Mouse (Mus musculus) adrenal gland, adult 8-10 months (tissue): ENCODE measurements around the gene Stum. TPM values are rescaled to one million over a fixed set of nuclear protein-coding genes. Genes with fewer than 3 reads are reported as not detected.
"Not testable (repeated sequence)": the region's sequence is repeated elsewhere in the genome, so short reads cannot be mapped to it uniquely, and the experiment has no call there.

Source experiments
- DNase-seq: peaks from one replicate; pipeline ENCODE4 v3.0.0; 2022
- total RNA-seq, 4 experiments: library from RNA; stranded (reverse); gene quantifications; 2 replicates each; pipeline ENCODE4 v1.2.4; 2022

Stum gene
- total RNA-seq, 4 experiments from 2014 or later, result 0.30 to 0.80 (median 0.60) TPM

- DNase-seq, result no peak
These were observed 78.6 kb downstream of the Stum start for GRCm38 (mm10) chr1:180404706-180405105.

GRCm38 (mm10) chr1:180403694-180404606, 79.4 kb downstream of the Stum start:
- peak; percentile 90 for DNase-seq

- no peak for DNase-seq
These were observed 80.0 kb downstream of the Stum start for GRCm38 (mm10) chr1:180403357-180403693.

- no peak for DNase-seq
These were observed 80.7 kb downstream of the Stum start for GRCm38 (mm10) chr1:180402481-180403081.

- DNase-seq, result no peak
These were observed 81.6 kb downstream of the Stum start for GRCm38 (mm10) chr1:180401725-180402124.

- DNase-seq, result no peak
These were observed 82.4 kb downstream of the Stum start for GRCm38 (mm10) chr1:180400691-180401455.

- no peak for DNase-seq
These were observed 84.9 kb downstream of the Stum start for GRCm38 (mm10) chr1:180398446-180398845.

GRCm38 (mm10) chr1:180397734-180398133, 85.6 kb downstream of the Stum start:
- no peak for DNase-seq

GRCm38 (mm10) chr1:180393873-180394272, 89.4 kb downstream of the Stum start:
- DNase-seq, result no peak

GRCm38 (mm10) chr1:180393017-180393797, 90.1 kb downstream of the Stum start:
- DNase-seq, result no peak

GRCm38 (mm10) chr1:180392137-180392798, 91.0 kb downstream of the Stum start:
- DNase-seq, result no peak

GRCm38 (mm10) chr1:180391575-180391945, 91.7 kb downstream of the Stum start:
- no peak for DNase-seq

GRCm38 (mm10) chr1:180390746-180391574, 92.3 kb downstream of the Stum start:
- DNase-seq, result no peak

GRCm38 (mm10) chr1:180390321-180390731, 93.0 kb downstream of the Stum start:
- DNase-seq, result no peak

GRCm38 (mm10) chr1:180389213-180389760, 94.0 kb downstream of the Stum start:
- DNase-seq, result not testable (repeated sequence)

- DNase-seq, result no peak
These were observed 94.8 kb downstream of the Stum start for GRCm38 (mm10) chr1:180388481-180388880.

GRCm38 (mm10) chr1:180387750-180388480, 95.4 kb downstream of the Stum start:
- DNase-seq, result no peak

- peak; percentile 99 for DNase-seq
These were observed 96.2 kb downstream of the Stum start for GRCm38 (mm10) chr1:180386951-180387749.

GRCm38 (mm10) chr1:180385308-180385707, 98.0 kb downstream of the Stum start:
- no peak for DNase-seq
